Mouse (Mus musculus): ENCODE measurements at regions not wholly inside any gene's neighbourhood (a gene's known extent, or its start where the extent isn't known, plus 50 kb on each side); places are given as distances from the start of the nearest gene placed in this dataset.

GRCm38 (mm10) chr3:52519910-52520608, 251.9 kb downstream of the Foxo1 start:
- no peak for DNase-seq (ENCODE audit: low read depth in 1 of 2, low spot score in 2 of 2)

- DNase-seq (ENCODE audit: low read depth in 1 of 2, low spot score in 2 of 2) = no peak
Observed at GRCm38 (mm10) chr3:52517808-52518207, 249.7 kb downstream of the Foxo1 start.

GRCm38 (mm10) chr3:52516691-52517090, 248.6 kb downstream of the Foxo1 start:
- DNase-seq (ENCODE audit: low read depth in 1 of 2, low spot score in 2 of 2) = no peak

- DNase-seq (ENCODE audit: low read depth in 1 of 2, low spot score in 2 of 2) = no peak
Observed at GRCm38 (mm10) chr3:52512761-52513160, 244.6 kb downstream of the Foxo1 start.

DNA sequence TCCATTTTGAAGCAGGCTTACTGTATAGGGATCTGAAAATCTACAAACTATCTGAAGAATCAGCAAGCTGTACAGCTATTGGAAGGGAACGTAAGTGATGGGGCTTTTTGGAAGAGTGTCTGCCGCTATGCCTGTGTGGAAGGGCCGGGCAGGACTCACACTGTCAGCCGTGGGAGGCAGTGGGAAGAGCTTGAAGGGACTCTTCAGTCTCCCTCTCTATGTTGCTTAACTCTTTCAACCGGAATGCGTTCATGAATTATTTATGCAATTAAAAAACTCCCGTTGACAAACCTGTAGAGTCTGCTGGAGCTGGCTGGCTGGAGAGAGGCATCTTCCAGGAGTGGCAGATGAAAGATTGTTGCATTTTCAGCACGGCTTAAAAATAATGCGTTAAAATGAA, 243.4 kb downstream of the Foxo1 start:
- DNase-seq (ENCODE audit: low read depth in 1 of 2, low spot score in 2 of 2) = no peak

DNA sequence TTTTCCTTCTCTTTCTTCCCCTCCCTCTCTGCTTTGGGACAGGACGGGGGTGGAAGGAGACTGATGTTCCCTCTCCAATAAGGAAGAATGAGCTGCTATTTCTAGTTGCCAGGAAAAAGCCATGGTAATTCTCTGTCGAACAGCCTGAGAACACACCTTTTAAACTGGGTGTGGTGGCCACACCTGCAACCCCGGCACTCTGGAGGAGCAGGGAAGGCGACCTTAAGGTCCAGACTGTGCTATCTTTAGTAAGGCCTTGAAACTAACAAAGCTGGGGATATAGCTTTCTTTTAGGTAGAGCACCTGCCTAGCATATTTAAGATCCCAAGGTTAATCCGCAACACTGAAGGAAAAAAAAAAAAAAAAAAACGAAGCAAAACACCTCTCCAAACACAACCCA, 242.7 kb downstream of the Foxo1 start:
- DNase-seq (ENCODE audit: low read depth in 1 of 2, low spot score in 2 of 2) = no peak

DNA sequence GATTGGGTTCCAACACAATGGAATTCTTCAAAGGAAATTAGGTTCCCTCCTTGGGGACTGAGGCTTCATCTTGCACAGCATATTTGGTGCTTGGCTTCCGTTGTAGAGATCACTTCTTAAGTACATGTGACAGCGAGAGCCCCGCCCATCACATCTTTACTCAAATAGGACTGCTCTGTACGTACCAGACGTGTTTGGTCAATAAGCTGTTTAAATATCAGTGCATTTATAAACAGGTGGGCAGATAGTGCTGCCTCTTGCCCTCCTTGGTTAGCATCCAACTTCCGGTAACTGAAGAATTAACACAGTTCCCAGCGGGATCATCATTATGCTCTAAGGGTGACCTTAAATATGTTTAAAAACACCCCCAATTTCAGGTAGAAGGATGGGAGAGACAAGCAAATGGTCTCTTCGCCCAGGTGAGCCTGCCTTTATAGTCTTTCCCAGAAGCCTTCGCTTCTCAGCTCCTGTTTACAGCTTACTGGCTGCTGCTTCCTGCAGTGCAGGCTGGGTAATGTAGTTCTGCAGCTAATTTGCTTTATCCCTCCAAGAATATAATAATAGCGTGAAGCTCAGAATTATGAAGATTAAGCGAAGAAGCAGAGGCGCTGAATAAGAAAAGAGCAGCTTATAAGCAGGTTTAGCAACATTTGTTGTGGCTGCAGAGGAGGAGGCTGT, 242.1 kb downstream of the Foxo1 start:
- no peak for DNase-seq (ENCODE audit: low read depth in 1 of 2, low spot score in 2 of 2)

GRCm38 (mm10) chr3:52503925-52504324, 235.8 kb downstream of the Foxo1 start:
- DNase-seq (ENCODE audit: low read depth in 1 of 2, low spot score in 2 of 2) = no peak

DNA sequence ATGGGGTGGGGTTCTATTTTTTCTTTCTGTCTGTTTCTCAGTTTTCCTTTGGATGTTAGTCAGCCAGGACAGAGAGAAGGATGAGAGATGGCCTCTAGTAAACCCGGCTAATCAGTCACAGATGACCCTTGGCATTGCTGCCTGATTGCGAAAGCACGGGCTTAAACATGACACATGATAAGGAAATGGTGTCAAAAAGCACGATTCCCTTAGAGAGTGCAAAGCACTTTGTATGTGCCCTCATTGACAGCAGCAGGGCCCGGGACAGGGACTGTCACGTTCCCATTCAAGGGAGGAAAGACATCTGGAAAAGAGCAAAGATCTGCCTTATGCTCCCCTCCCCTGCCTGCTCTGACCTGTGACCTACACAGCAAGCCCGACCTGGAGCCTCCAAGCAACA, 234.1 kb downstream of the Foxo1 start:
- DNase-seq (ENCODE audit: low read depth in 1 of 2, low spot score in 2 of 2) = no peak

GRCm38 (mm10) chr3:52501614-52502013, 233.5 kb downstream of the Foxo1 start:
- no peak for DNase-seq (ENCODE audit: low read depth in 1 of 2, low spot score in 2 of 2)

DNA sequence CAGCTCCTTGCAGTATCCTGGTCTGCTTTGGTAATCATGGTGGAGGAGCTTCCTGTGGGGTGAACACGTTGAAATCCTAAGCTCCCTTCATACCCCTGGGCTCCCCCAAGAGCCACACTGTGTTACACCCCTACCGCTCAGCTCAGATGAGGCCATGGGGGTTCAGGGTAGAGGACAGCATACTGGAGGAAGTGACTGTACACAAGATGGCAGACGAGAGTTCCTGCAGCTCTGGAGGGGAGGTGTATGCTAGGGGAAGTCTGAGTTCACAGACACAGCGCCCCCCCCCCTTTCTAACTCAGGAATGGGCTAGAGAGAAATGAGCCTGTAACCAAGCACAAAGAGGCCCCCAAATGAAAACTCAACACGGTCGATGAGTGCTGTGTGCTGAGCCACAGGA, 231.9 kb downstream of the Foxo1 start:
- no peak for DNase-seq (ENCODE audit: low read depth in 1 of 2, low spot score in 2 of 2)

DNA sequence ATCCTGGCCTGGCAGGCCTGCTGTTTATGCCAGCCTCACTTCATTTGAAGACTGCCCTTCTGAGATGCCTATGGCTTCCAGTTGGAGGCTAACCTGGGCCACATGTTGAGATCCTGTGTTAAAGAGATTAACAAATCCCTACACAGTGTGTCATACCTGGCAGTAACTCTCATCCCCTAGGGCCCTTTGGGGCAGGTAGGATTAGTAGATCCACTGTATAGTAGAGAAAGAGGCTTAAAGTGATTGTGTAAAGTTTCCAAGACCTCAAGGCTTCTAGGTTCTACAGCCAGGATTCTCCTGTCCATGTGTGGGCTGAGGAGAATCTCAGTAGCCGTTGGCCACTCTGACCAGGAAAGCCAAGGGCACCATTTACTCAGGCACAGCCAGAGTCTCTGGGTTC, 231.4 kb downstream of the Foxo1 start:
- DNase-seq (ENCODE audit: low read depth in 1 of 2, low spot score in 2 of 2) = no peak

GRCm38 (mm10) chr3:52498506-52499228, 230.5 kb downstream of the Foxo1 start:
- no peak for DNase-seq (ENCODE audit: low read depth in 1 of 2, low spot score in 2 of 2)

GRCm38 (mm10) chr3:52496965-52497364, 228.8 kb downstream of the Foxo1 start:
- no peak for DNase-seq (ENCODE audit: low read depth in 1 of 2, low spot score in 2 of 2)

DNA sequence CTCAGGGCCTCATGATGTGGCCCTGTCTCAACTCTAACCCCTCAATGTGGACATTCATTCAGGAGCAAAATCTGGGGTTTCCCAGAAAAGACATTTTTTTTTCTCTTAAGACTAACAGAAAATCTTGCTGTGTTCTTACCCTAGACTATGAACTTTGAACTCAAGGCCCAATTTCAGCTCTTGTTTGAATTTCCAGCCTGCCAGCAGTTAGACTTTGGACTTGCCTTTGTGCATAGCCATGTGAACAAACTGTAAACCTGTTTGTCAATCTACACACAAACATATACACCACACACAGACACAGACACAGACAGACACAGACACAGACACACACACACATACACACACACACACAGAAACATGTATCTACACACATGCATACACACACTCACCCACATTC, 227.3 kb downstream of the Foxo1 start:
- DNase-seq (ENCODE audit: low read depth in 1 of 2, low spot score in 2 of 2) = no peak

DNA sequence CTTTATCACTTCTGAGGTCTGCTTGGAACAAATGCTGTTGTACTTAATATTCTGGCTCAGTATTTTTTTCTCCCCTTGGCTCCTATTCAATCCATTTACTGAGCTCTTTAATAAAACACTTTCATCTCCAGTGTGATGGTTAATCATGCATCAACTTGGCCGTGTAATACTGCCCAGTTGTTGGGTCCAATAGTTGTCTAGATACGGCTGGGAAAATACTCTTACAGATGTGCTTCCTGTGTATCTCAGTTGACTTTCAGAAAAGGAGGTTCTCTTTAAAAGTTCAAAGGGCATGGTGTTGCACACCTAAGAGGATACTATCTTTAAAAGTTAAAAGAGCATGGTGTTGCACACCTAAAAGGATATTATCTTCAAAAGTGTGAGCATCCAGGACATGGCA, 226.8 kb downstream of the Foxo1 start:
- no peak for DNase-seq (ENCODE audit: low read depth in 1 of 2, low spot score in 2 of 2)

- no peak for DNase-seq (ENCODE audit: low read depth in 1 of 2, low spot score in 2 of 2)
Observed at GRCm38 (mm10) chr3:52479186-52479585, 211.1 kb downstream of the Foxo1 start.

GRCm38 (mm10) chr3:52469900-52470299, 201.8 kb downstream of the Foxo1 start:
- DNase-seq (ENCODE audit: low read depth in 1 of 2, low spot score in 2 of 2) = no peak

GRCm38 (mm10) chr3:52469397-52469796, 201.3 kb downstream of the Foxo1 start:
- DNase-seq (ENCODE audit: low read depth in 1 of 2, low spot score in 2 of 2) = no peak

DNA sequence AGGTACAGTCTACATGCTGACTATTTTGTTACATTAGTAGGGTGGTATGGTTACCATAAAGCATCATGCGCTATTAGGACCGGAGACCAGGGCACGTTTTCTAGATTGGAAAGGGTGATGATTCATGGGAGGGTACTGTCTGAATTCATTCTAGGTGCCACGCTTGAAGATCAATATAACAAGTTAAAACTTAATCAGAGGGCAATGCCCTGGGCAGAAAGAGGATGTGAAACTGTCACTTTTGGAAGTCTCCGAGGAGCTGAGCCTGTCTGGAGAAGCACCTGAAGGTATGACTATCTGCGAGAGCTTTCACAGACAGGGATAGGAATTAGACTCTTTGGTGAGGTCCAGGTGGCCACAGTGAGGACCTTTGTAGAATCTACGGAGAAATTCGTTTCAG, 200.2 kb downstream of the Foxo1 start:
- DNase-seq (ENCODE audit: low read depth in 1 of 2, low spot score in 2 of 2) = no peak

- DNase-seq (ENCODE audit: low read depth in 1 of 2, low spot score in 2 of 2) = no peak
Observed at GRCm38 (mm10) chr3:52467876-52468275, 199.7 kb downstream of the Foxo1 start.

DNA sequence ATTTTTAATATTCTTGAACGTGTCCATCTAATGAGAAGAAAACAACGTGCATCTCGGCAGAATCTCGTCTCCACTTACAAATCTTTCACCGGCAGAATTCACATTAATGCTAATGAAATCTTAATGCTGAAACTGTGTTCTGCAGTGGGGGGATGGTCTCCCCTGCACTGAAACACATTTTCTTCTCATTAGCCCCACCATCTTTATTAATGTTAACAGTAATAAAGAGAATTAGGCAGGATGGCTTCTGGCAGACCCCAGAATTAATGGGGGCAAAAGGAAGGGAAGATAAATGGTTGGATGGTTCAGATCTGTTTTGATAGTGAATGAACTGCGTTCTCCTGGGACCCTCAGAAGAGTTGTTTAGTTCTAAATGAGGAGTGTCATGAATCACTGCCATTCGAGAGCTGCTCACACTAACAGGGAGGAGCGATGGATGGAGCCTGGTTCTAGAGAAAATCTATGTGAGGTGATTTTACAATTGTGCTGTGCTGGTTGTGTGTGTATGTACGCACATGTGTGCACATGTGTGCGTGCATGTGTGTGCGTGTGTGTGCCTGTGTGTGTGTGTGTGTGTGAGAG, 198.9 kb downstream of the Foxo1 start:
- no peak for DNase-seq (ENCODE audit: low read depth in 1 of 2, low spot score in 2 of 2)
